Mouse (Mus musculus): ENCODE data around the gene Blm.

DNA sequence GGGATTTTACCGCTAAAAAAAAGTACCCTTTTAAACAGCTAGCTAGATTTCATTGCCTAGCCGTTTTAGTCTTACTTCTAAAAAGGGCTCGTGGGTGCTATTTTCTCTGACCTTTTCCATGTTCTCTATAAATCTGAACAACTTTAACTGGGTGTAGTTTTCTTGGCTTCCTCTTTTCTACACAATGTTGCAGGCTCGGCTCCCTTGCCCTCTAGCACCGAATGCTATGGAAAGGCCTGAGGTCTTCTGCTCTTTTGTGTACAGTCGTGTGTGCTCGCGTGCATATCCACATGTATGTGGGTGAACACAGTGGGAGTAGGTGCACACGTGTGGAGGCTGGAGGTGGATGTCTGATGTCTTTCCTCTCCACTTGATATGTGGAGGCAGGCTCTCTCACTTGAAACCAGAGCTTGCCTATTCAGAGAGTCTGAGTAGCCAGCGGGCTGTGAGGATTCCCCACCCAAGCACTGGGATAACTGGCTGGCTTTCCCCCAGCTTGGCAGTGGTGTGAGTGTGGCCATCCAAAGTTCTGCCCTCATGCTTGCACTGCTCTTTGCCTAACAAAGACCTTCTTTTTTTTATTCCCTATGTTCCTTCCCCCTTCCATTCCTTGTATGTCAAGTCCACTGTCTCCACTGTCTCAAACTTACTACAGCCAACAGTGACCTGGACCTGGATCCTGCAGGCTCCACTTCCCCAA lies 95.0 kb downstream of the Blm start:
- TF ChIP-seq CTCF (IDR thresholded peaks at IDR 0.05; ENCODE audit: low read depth), result no peak
- no peak for TF ChIP-seq EP300 (IDR thresholded peaks at IDR 0.05; ENCODE audit: low read depth)
